Mouse (Mus musculus) limb, embryonic 14.5 days (tissue): ENCODE results near the gene Hadha. TPM values are rescaled to one million over a fixed set of nuclear protein-coding genes. Genes with fewer than 3 reads are reported as not detected.

ENCODE experiments used
- ATAC-seq: fragments of 200-750 bp; cut with Nextera tagmentation; 2 replicates; pipeline ENCODE4 v1.8.0; 2017; ENCODE audit warnings: low read depth, moderate number of reproducible peaks, moderate TSS enrichment; ENCODE audit not compliant: low FRiP score
- DNase-seq: peaks from one replicate; pipeline ENCODE4 v3.0.0-alpha.2; 2015; ENCODE audit warnings: low spot score
- H3K27ac ChIP-seq: fragments of 300-500 bp; sonication (generic); replicated peaks from 2 replicates; pipeline ENCODE4 v1.5.1; 2014; ENCODE audit warnings: low read depth, mild to moderate bottlenecking, low read length, moderate library complexity, mixed read lengths
- H3K27me3 ChIP-seq: fragments of 300-500 bp; sonication (generic); 2 replicates; pipeline ENCODE4 v1.6.1; 2014; ENCODE audit warnings: low read length, mixed read lengths; ENCODE audit not compliant: control insufficient read depth, insufficient read depth
- H3K36me3 ChIP-seq: fragments of 300-500 bp; sonication (generic); 2 replicates; pipeline ENCODE4 v1.6.1; 2014; ENCODE audit warnings: mild to moderate bottlenecking, low read length, moderate library complexity, mixed read lengths; ENCODE audit not compliant: control insufficient read depth, insufficient read depth
- H3K4me1 ChIP-seq: fragments of 300-500 bp; sonication (generic); 2 replicates; pipeline ENCODE4 v1.6.1; 2014; ENCODE audit warnings: antibody characterized with exemption, low read length, mixed read lengths; ENCODE audit not compliant: control insufficient read depth, insufficient read depth
- H3K4me2 ChIP-seq: fragments of 300-500 bp; sonication (generic); replicated peaks from 2 replicates; pipeline ENCODE4 v1.6.1; 2014; ENCODE audit warnings: low read depth, mild to moderate bottlenecking, low read length, moderate library complexity; ENCODE audit not compliant: severe bottlenecking
- H3K4me3 ChIP-seq: fragments of 300-500 bp; sonication (generic); replicated peaks from 2 replicates; pipeline ENCODE4 v1.5.1; 2014; ENCODE audit warnings: low read length
- H3K9ac ChIP-seq: fragments of 300-500 bp; sonication (generic); 2 replicates; pipeline ENCODE4 v1.6.1; 2014; ENCODE audit warnings: mild to moderate bottlenecking, low read depth, low read length, moderate library complexity; ENCODE audit not compliant: severe bottlenecking
- H3K9me3 ChIP-seq: fragments of 300-500 bp; sonication (generic); 2 replicates; pipeline ENCODE4 v1.6.1; 2016; ENCODE audit warnings: low read length; ENCODE audit not compliant: control insufficient read depth
- POLR2A ChIP-seq: fragments of 200-500 bp; IDR thresholded peaks from 2 replicates; pipeline ENCODE4 v1.8.0; 2012; ENCODE audit warnings: inconsistent platforms, mild to moderate bottlenecking, moderate library complexity, borderline replicate concordance; ENCODE audit not compliant: insufficient read depth, insufficient read length; ENCODE audit errors: extremely low read depth
- WGBS: fragments of 180-500 bp; shearing (Covaris S2); extraction: QIAGEN DNeasy Blood & Tissue Kit; methylation state at CpG from one replicate; pipeline ENCODE4 v1.1.7; 2014; 5-methylcytosine and 5-hydroxymethylcytosine counted together
- polyA plus RNA-seq, 2 experiments: library from polyadenylated mRNA; depleted of rRNA in 1 of 2; stranded (reverse) in 1 of 2; unstranded in 1 of 2; fragments of >200 nt; fragmentation: Nextera tagmentation in 1 of 2; extraction: Ambion mirVana in 1 of 2; gene quantifications; 2 replicates each; pipeline versions ENCODE4 v1.2.1 to v1.2.3; 2012 to 2014

Gene Hadha
- polyA plus RNA-seq, 2 experiments, result 84.0 to 124 TPM

DNA sequence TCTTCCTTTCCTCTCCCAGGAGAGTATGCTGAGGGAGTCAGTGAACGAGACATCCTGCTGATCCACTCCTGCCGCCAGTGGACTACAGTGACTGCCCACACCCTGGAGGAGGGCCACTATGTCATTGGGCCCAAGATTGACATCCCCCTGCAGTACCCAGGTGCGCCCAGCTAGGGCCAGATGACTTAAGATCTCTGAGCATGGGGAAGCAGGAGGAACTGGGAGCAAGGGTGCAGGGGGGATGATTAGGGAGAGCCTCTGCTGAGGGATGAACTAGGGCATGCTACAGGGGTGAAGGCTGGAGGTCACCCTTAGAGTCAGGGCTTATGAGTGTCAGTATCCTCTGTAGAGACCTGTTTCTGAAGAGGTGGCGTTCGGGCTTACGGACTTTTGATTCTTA is 46.7 kb downstream of the Hadha start:
- Histone ChIP-seq H3K9ac (no peak overlapping the region), H3K27me3 (peaks cover 74% of the 10 kb centered on the region), H3K27ac (no peak overlapping the region), H3K9me3 (no peaks in the 10 kb centered on the region), H3K4me2 (no peak overlapping the region), H3K4me1 (peaks cover 13% of the 10 kb centered on the region), H3K4me3 (no peak overlapping the region), H3K36me3 (no peaks in the 10 kb centered on the region)
- TF ChIP-seq POLR2A, result no peak
- 77% methylated on average over 6 of the region's 6 CpGs for WGBS
- DNase-seq (no peak), ATAC-seq (no peak)

DNA sequence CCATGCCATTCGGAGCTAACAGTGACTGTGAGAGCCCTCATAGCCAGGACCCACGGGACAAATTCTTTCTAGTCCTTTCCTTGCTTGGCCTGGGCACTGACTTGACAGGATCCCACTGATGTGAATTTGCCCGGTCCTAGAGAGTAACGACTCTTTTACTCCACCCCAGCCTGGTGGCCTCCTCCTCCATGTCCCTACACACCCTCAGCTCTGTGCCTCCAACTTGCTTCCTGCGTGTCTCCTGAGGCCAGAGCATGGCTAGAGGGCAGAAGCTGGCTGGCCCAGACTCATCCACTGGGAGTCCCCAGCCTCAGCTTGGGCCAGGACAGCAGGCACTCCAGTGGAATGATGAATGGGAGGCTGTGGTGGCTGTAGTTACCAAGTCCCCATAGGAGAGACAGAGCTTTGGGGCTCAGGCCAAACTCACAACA is 47.3 kb downstream of the Hadha start:
- DNase-seq (no peak), ATAC-seq (no peak)
- H3K9me3 ChIP-seq, result no peaks in the 10 kb centered on the region
- no peak for TF ChIP-seq POLR2A
- peaks cover 71% of the 10 kb centered on the region for H3K27me3 ChIP-seq
- no peak overlapping the region for H3K9ac ChIP-seq
- no peak overlapping the region for H3K4me3 ChIP-seq
- no peak overlapping the region for H3K4me2 ChIP-seq
- no peak overlapping the region for H3K27ac ChIP-seq
- H3K4me1 ChIP-seq, result peaks cover 13% of the 10 kb centered on the region
- 8% methylated on average over 5 of the region's 5 CpGs for WGBS
- no peaks in the 10 kb centered on the region for H3K36me3 ChIP-seq

DNA sequence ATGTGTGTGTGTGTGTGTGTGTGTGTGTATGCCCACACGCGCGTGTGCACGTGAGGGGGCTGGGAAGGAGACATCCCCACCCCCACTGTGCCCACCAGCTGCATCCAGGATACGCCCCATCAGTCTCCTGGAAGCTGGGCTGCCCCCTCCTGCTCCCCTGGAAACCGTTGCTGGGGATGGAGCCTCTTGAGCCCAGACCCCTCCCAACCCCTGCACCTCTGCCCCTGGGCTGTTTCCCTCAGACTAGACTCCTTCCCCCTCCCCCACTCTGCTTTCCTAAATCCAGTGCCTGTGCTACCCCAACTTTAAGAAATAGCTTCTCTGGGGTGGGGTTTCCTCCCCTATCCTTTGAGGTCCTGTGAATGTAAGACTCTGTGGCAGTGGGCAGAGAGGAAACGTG is 47.8 kb downstream of the Hadha start:
- H3K36me3 ChIP-seq, result no peaks in the 10 kb centered on the region
- H3K4me1 ChIP-seq, result peaks cover 13% of the 10 kb centered on the region
- 10% methylated on average over 7 of the region's 7 CpGs for WGBS
- no peak overlapping the region for H3K27ac ChIP-seq
- ATAC-seq (no peak), DNase-seq (no peak)
- no peak for TF ChIP-seq POLR2A
- H3K27me3 ChIP-seq, result peaks cover 67% of the 10 kb centered on the region
- no peak overlapping the region for H3K9ac ChIP-seq
- H3K4me2 ChIP-seq, result no peak overlapping the region
- H3K4me3 ChIP-seq, result no peak overlapping the region
- H3K9me3 ChIP-seq, result no peaks in the 10 kb centered on the region

DNA sequence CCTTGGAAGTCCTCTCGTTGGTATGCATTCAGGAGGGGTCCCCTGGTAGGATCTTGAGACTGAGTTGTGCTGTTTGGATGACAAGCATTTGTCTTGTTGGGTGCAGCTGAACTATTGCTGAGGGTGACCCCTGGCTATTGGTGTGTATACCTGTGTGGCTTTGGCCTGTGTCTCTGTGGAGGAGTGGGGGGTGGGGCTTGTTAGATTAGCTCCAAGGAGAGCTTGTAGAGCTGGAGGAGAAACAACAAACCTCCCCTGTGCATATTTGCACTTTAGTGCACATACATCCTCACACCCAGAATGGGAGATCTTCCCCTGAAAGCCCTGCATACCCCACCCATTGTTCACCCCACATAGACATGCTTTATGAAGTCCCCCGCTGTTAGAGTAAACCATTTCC is 48.2 kb downstream of the Hadha start:
- DNase-seq (no peak), ATAC-seq (no peak)
- H3K9me3 ChIP-seq, result no peaks in the 10 kb centered on the region
- no peak overlapping the region for H3K9ac ChIP-seq
- peaks cover 63% of the 10 kb centered on the region for H3K27me3 ChIP-seq
- no peak overlapping the region for H3K4me2 ChIP-seq
- no peaks in the 10 kb centered on the region for H3K36me3 ChIP-seq
- H3K4me1 ChIP-seq, result peaks cover 13% of the 10 kb centered on the region
- WGBS, result 20% methylated on average over 2 of the region's 2 CpGs
- no peak overlapping the region for H3K27ac ChIP-seq
- TF ChIP-seq POLR2A, result no peak
- no peak overlapping the region for H3K4me3 ChIP-seq

DNA sequence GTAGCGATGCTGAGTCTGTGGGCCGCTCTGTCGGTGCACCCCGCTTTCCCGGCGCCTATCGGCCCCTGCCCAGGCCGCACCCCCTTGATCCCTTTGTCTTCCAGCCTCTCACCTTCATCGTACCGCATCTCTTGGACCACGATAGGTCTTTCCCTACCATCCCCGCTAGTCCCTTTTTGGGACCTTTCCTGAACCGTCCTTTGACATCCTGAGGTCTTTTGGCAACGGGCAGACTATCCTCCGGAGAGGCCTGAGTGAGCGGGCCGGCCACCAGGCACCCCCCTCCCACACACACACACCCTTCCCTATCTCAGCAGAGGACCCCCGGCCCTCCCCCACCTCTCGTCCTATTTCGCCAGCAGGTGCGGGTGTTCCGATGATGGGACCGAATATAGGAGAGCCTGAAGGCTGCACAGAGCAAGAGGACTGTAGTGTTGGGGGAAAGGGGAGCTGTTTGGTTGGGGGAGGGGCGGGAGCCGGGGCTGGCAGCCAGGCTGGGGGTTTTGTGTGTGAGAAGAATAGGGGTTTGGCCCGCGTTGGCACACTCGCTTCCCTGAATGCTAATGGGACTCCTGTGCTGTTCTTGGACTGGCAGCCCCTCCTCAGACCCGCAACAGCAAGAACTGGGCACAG is 49.2 kb downstream of the Hadha start, which contains the start of gene 3110082J24Rik:
3110082J24Rik (minus strand) TSS at position 419 of the 633 bp plus-strand sequence.
- H3K4me3 ChIP-seq, result peak within 1 kb of the TSS; percentile 52
- H3K9me3 ChIP-seq, result no peaks in the 10 kb centered on the region; the same call in 1 of the 2 replicates
- TF ChIP-seq POLR2A, result no peak
- peak within 1 kb of the TSS; percentile 55 for H3K9ac ChIP-seq
- H3K4me1 ChIP-seq, result peaks cover 10% of the 10 kb centered on the region
- DNase-seq (no peak), ATAC-seq (no peak)
- 1% methylated on average over 29 of the region's 29 CpGs for WGBS
- peak within 1 kb of the TSS; percentile 94 for H3K4me2 ChIP-seq
- H3K27me3 ChIP-seq, result peaks cover 54% of the 10 kb centered on the region
- H3K36me3 ChIP-seq, result no peaks in the 10 kb centered on the region
- H3K27ac ChIP-seq, result no peak within 1 kb of the TSS
